Mouse (Mus musculus) limb, embryonic 14.5 days (tissue): ENCODE measurements at regions not wholly inside any gene's neighbourhood (a gene's known extent, or its start where the extent isn't known, plus 50 kb on each side); places are given as distances from the start of the nearest gene placed in this dataset.
A peak's percentile ranks its signal among the peaks of the same experiment; 100 is the strongest.

ENCODE experiments used
- ATAC-seq: fragments of 200-750 bp; cut with Nextera tagmentation; 2 replicates; pipeline ENCODE4 v1.8.0; 2017; ENCODE audit warnings: low read depth, moderate number of reproducible peaks, moderate TSS enrichment; ENCODE audit not compliant: low FRiP score
- DNase-seq: peaks from one replicate; pipeline ENCODE4 v3.0.0-alpha.2; 2015; ENCODE audit warnings: low spot score
- H3K27ac ChIP-seq: fragments of 300-500 bp; sonication (generic); replicated peaks from 2 replicates; pipeline ENCODE4 v1.5.1; 2014; ENCODE audit warnings: low read depth, mild to moderate bottlenecking, low read length, moderate library complexity, mixed read lengths
- H3K27me3 ChIP-seq: fragments of 300-500 bp; sonication (generic); 2 replicates; pipeline ENCODE4 v1.6.1; 2014; ENCODE audit warnings: low read length, mixed read lengths; ENCODE audit not compliant: control insufficient read depth, insufficient read depth
- H3K36me3 ChIP-seq: fragments of 300-500 bp; sonication (generic); 2 replicates; pipeline ENCODE4 v1.6.1; 2014; ENCODE audit warnings: mild to moderate bottlenecking, low read length, moderate library complexity, mixed read lengths; ENCODE audit not compliant: control insufficient read depth, insufficient read depth
- H3K4me1 ChIP-seq: fragments of 300-500 bp; sonication (generic); 2 replicates; pipeline ENCODE4 v1.6.1; 2014; ENCODE audit warnings: antibody characterized with exemption, low read length, mixed read lengths; ENCODE audit not compliant: control insufficient read depth, insufficient read depth
- H3K4me2 ChIP-seq: fragments of 300-500 bp; sonication (generic); replicated peaks from 2 replicates; pipeline ENCODE4 v1.6.1; 2014; ENCODE audit warnings: low read depth, mild to moderate bottlenecking, low read length, moderate library complexity; ENCODE audit not compliant: severe bottlenecking
- H3K4me3 ChIP-seq: fragments of 300-500 bp; sonication (generic); replicated peaks from 2 replicates; pipeline ENCODE4 v1.5.1; 2014; ENCODE audit warnings: low read length
- H3K9ac ChIP-seq: fragments of 300-500 bp; sonication (generic); 2 replicates; pipeline ENCODE4 v1.6.1; 2014; ENCODE audit warnings: mild to moderate bottlenecking, low read depth, low read length, moderate library complexity; ENCODE audit not compliant: severe bottlenecking
- H3K9me3 ChIP-seq: fragments of 300-500 bp; sonication (generic); 2 replicates; pipeline ENCODE4 v1.6.1; 2016; ENCODE audit warnings: low read length; ENCODE audit not compliant: control insufficient read depth
- POLR2A ChIP-seq: fragments of 200-500 bp; IDR thresholded peaks from 2 replicates; pipeline ENCODE4 v1.8.0; 2012; ENCODE audit warnings: inconsistent platforms, mild to moderate bottlenecking, moderate library complexity, borderline replicate concordance; ENCODE audit not compliant: insufficient read depth, insufficient read length; ENCODE audit errors: extremely low read depth
- WGBS: fragments of 180-500 bp; shearing (Covaris S2); extraction: QIAGEN DNeasy Blood & Tissue Kit; methylation state at CpG from one replicate; pipeline ENCODE4 v1.1.7; 2014; 5-methylcytosine and 5-hydroxymethylcytosine counted together

DNA sequence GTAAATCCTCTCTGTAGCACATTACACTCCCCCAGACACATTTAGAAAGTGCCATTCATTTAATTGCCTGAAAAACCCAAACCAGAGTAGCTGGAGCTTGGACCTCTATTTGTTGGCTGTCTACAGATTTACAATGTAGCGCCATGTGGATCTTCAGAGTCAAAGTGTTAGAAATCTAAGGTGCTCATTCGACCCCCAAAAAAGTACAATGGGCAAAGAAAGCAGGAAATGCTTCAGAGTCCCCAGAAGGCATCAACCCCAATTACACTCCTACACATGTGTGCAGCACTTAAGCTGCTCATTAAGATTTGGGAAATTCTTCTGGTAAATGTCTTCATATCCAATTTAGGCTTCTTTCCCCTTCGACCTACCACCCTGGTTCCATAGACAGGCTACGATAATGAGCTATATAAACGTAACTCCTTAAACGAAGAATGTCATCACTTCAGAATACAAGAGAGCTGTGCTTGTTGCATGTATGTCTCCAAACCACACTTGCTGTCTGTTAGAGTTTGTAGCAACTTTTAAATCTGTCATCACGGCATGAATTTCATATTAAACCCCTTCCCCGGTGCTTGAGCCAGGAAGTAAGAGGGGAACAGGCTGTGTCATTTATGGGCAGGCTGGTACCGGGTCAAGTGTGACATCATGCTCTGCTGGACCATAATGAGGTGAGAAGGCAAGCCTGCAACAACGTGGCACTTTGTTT lies 219.4 kb upstream of the Hnrnpa3 start:
- 16% methylated on average over 10 of the region's 10 CpGs for WGBS
- H3K4me3 ChIP-seq = no peak overlapping the region
- peak; percentile 72 for ATAC-seq
- H3K27ac ChIP-seq = no peak overlapping the region
- H3K4me2 ChIP-seq = no peak overlapping the region
- no peaks in the 10 kb centered on the region for H3K36me3 ChIP-seq
- no peaks in the 10 kb centered on the region for H3K9me3 ChIP-seq
- no peak overlapping the region for H3K9ac ChIP-seq
- TF ChIP-seq POLR2A = no peak
- H3K27me3 ChIP-seq = no peaks in the 10 kb centered on the region
- H3K4me1 ChIP-seq = peaks cover 19% of the 10 kb centered on the region
- DNase-seq = peak; percentile 66

GRCm38 (mm10) chr2:75442632-75443031 lies 216.4 kb upstream of the Hnrnpa3 start:
- no peak overlapping the region for H3K4me3 ChIP-seq
- H3K4me2 ChIP-seq = no peak overlapping the region
- no peaks in the 10 kb centered on the region for H3K9me3 ChIP-seq
- H3K27me3 ChIP-seq = no peaks in the 10 kb centered on the region
- no peak for DNase-seq
- no peak overlapping the region for H3K27ac ChIP-seq
- no peak for TF ChIP-seq POLR2A
- no peak for ATAC-seq
- H3K4me1 ChIP-seq = peaks cover 19% of the 10 kb centered on the region
- WGBS = 26% methylated on average over 1 of the region's 1 CpGs
- H3K36me3 ChIP-seq = no peaks in the 10 kb centered on the region
- no peak overlapping the region for H3K9ac ChIP-seq

- TF ChIP-seq POLR2A = no peak
- ATAC-seq (no peak), DNase-seq (no peak)
- no peaks in the 10 kb centered on the region for H3K36me3 ChIP-seq
- no peaks in the 10 kb centered on the region for H3K9me3 ChIP-seq
- H3K27ac ChIP-seq = no peak overlapping the region
- H3K4me3 ChIP-seq = no peak overlapping the region
- no peak overlapping the region for H3K4me2 ChIP-seq
- 0 out of 2 replicates have a peak, but pooled peaks cover 1% of the 10 kb centered on the region for H3K4me1 ChIP-seq
- H3K9ac ChIP-seq = no peak overlapping the region
- H3K27me3 ChIP-seq = no peaks in the 10 kb centered on the region
These were observed 213.9 kb upstream of the Hnrnpa3 start for GRCm38 (mm10) chr2:75445189-75445588.

GRCm38 (mm10) chr2:75446996-75447715 lies 211.9 kb upstream of the Hnrnpa3 start:
- Histone ChIP-seq H3K27ac (no peak overlapping the region), H3K27me3 (no peaks in the 10 kb centered on the region), H3K4me3 (no peak overlapping the region), H3K9me3 (no peaks in the 10 kb centered on the region), H3K36me3 (no peaks in the 10 kb centered on the region), H3K9ac (no peak overlapping the region), H3K4me2 (no peak overlapping the region), H3K4me1 (no peaks in the 10 kb centered on the region)
- DNase-seq (no peak), ATAC-seq (no peak)
- 70% methylated on average over 7 of the region's 7 CpGs for WGBS
- TF ChIP-seq POLR2A = no peak

- 68% methylated on average over 5 of the region's 5 CpGs for WGBS
These were observed 210.8 kb upstream of the Hnrnpa3 start for GRCm38 (mm10) chr2:75448221-75448620.

More at GRCm38 (mm10) chr2:75448221-75448620, 210.8 kb upstream of the Hnrnpa3 start:
- H3K9ac ChIP-seq = no peak overlapping the region
- no peaks in the 10 kb centered on the region for H3K27me3 ChIP-seq
- H3K4me2 ChIP-seq = no peak overlapping the region
- no peaks in the 10 kb centered on the region for H3K4me1 ChIP-seq
- no peak overlapping the region for H3K27ac ChIP-seq
- no peak for DNase-seq
- TF ChIP-seq POLR2A = no peak
- no peak overlapping the region for H3K4me3 ChIP-seq
- H3K9me3 ChIP-seq = no peaks in the 10 kb centered on the region
- ATAC-seq = no peak
- H3K36me3 ChIP-seq = no peaks in the 10 kb centered on the region
